Mouse (Mus musculus) liver, embryonic 14.5 days (tissue): Measurements from ENCODE around the gene Acadsb.

Experiments used
- CTCF ChIP-seq: IDR thresholded peaks from 2 replicates; pipeline ENCODE4 v1.5.1; 2016; ENCODE audit warnings: antibody characterized with exemption, low read depth, control low read depth
- EP300 ChIP-seq: IDR thresholded peaks from 2 replicates; pipeline ENCODE4 v1.6.1; 2016; ENCODE audit warnings: antibody characterized with exemption, low read depth

DNA sequence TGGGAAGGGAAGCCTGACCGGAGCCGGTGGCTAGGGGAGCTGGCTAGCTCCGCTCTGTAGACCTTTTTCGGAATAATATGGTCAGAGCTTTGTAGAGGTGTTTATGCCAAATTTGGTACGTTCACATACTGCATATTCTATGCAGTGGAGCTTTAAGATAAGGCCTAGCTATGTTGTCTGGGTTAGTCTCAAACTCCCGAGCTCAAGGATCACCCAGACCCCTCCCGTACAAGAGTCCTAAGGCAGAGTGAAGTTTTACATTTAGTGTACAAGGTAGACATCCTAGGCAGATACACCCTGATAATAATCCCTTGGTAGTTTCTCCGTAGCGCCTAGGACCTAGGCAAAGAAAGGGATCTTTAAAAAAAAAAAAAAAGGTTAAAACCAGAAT is 38.9 kb upstream of the Acadsb start:
- no peak for TF ChIP-seq CTCF
- TF ChIP-seq EP300: no peak
